Mouse (Mus musculus): Measurements from ENCODE around the gene Sugp1. TPM values are rescaled to one million over a fixed set of nuclear protein-coding genes. Genes with fewer than 3 reads are reported as not detected.

Sugp1 gene
- polyA plus RNA-seq, 1 experiment from 2014 or later = 55.7 TPM

DNA sequence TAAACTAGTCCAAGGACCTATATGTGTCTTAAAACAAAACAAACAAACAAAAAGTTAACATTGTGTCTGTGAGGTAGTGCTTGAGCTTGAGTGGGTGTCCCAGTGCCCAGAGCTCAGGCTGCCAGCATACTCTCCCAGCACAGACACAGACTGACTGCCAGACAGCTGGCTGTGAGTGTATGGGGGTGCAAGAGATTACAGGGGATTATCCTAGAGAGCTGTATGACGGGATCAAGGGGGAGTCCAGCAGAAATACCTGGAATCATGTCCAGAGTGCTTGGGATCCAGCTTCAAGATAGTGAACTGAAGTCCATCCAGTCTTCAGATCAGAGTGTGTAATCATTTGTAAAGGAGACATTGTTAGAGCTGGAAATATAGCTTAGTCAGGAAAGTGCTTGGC lies 15.1 kb downstream of the Sugp1 start:
- ATAC-seq (ENCODE audit: low FRiP score) = no peak
- H3K9me3 ChIP-seq = no peaks in the 10 kb centered on the region
- H3K4me2 ChIP-seq = no peak overlapping the region
- no peaks in the 10 kb centered on the region for H3K4me1 ChIP-seq
- H3K9ac ChIP-seq = no peak overlapping the region
- H3K36me3 ChIP-seq (replicated peaks) = peaks cover 87% of the 10 kb centered on the region
- 71% methylated on average over 1 of the region's 1 CpGs for WGBS
- H3K27ac ChIP-seq = no peak overlapping the region
- no peaks in the 10 kb centered on the region for H3K27me3 ChIP-seq
- H3K4me3 ChIP-seq (replicated peaks) = no peak overlapping the region

DNA sequence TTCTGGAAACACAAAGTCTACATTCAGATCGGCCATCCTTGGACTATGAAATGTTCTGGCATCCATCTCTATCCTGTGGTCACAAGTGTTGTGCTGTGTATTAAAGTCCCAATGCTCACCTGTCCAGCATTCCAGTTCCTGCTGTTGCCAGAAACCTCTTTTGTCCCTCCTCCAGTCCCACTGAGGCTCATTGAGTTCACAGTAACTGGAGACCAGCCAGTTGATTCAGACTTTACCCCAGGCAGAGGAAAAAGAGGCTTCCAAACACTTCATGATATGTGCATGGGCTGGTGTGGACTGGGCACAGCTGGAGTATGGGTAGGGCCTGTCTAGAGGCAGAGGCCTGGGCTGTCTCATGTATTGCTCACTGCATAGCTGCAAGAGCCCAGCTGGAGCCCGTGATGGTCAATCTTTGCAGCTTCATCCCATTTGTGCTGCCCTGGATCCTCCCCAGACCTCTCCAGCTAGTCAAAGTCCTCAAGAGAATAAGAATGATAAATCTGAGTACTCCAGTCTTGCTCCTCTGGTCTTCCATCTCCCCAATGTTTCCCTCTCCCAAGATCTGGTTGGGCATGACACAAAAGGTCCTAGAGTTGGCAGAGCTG lies 29.3 kb downstream of the Sugp1 start:
- ATAC-seq (ENCODE audit: low FRiP score) = no peak
- 90% methylated on average over 2 of the region's 2 CpGs for WGBS
- no peaks in the 10 kb centered on the region for H3K9me3 ChIP-seq
- H3K36me3 ChIP-seq (replicated peaks) = peaks cover 55% of the 10 kb centered on the region
- H3K4me2 ChIP-seq = no peak overlapping the region
- peaks cover 12% of the 10 kb centered on the region for H3K27me3 ChIP-seq
- no peak overlapping the region for H3K27ac ChIP-seq
- H3K4me3 ChIP-seq (replicated peaks) = no peak overlapping the region
- no peak overlapping the region for H3K9ac ChIP-seq
- 0 out of 2 replicates have a peak, but pooled peaks cover 7% of the 10 kb centered on the region for H3K4me1 ChIP-seq

DNA sequence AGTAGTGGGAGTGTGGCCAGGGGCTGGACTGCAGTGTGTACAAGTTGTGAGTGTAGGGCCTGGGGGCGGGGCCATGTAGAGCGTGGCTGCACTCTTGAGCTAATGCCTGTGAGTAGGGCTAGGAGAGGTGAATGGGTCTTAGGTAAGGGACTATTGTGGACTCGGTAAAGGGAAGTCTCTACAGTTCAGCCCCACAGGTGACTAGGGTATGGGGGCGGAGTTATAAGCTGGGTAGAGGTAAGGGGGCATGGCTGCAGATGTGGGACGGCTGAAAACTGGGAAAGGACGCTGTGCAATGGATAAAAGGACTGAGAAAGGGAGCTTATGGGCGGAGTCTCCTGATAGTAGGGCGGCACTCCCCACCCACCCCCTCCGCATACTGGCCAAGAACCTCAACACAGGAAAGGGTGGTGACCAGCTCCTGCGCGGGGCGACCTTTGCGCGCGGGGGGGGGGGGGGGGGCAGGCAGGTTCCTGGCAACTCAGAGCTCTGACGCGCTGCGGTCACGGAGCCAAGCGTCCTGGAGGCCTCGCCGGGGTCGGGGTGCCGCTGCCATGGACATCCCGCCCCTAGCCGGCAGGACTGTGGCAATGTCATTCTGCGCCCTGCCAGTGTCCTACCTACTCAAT lies 29.9 kb downstream of the Sugp1 start, which contains the start of gene Tm6sf2:
Gene Tm6sf2 (plus strand): TSS at position 484 of the 629 bp plus-strand sequence.
- no peak within 1 kb of the TSS for H3K4me3 ChIP-seq (replicated peaks)
- H3K4me1 ChIP-seq = 0 out of 2 replicates have a peak, but pooled peaks cover 7% of the 10 kb centered on the region
- H3K9me3 ChIP-seq = no peaks in the 10 kb centered on the region
- H3K27ac ChIP-seq = no peak within 1 kb of the TSS
- H3K9ac ChIP-seq = no peak within 1 kb of the TSS
- H3K36me3 ChIP-seq (replicated peaks) = peaks cover 49% of the 10 kb centered on the region
- peak within 1 kb of the TSS; percentile 19; the same call in 1 of the 2 replicates for H3K4me2 ChIP-seq
- H3K27me3 ChIP-seq = peaks cover 12% of the 10 kb centered on the region
- ATAC-seq (ENCODE audit: low FRiP score) = peak; percentile 46; the same call in 1 of the 2 replicates
- WGBS = 17% methylated on average over 21 of the region's 27 CpGs

DNA sequence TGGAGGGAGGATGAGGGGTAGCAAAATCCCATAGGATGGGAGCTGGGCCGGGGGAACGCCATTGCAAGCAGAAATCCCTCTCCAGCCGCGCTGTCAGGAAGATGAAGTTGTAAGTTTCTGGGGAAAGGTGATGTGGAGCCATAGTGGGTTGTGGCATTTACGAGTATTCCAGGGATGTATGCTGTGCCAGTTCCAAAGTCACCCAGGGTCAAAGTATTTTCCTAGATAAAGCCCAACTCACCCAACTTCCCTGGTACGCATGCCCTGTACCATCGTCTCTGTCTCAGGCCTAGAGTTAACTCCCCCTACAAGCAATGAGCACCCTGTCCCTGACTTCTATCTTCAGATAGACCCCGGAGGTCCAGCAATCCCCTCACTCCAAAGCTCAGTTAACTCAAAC lies 30.5 kb downstream of the Sugp1 start:
- WGBS = 61% methylated on average over 8 of the region's 8 CpGs
- Histone ChIP-seq H3K9ac (no peak overlapping the region), H3K9me3 (no peaks in the 10 kb centered on the region), H3K27ac (no peak overlapping the region), H3K4me2 (no peak overlapping the region), H3K4me1 (0 out of 2 replicates have a peak, but pooled peaks cover 7% of the 10 kb centered on the region), H3K27me3 (peaks cover 12% of the 10 kb centered on the region), H3K4me3 (replicated peaks) (no peak overlapping the region), H3K36me3 (replicated peaks) (peaks cover 43% of the 10 kb centered on the region)
- ATAC-seq (ENCODE audit: low FRiP score) = no peak

DNA sequence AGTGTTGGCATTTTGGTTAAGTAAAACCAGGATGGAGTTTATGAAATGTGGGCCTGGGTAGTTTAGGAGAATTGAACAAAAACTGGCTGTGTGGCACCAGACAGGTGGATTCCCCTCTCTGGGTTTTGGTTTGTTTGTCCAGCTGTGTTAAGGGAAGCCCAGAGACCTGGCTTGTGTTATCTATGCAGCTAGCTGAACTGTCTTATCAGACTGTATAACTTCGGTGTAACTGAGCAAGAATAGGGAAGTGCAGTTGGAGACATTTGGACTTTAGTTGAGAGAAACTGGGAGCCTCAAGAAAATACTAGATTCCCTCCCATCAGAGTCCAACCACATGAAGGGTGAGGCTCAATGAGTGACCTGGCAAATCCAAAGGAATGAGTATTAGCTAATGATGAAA lies 31.1 kb downstream of the Sugp1 start:
- H3K27me3 ChIP-seq = peaks cover 12% of the 10 kb centered on the region
- H3K36me3 ChIP-seq (replicated peaks) = peaks cover 38% of the 10 kb centered on the region
- H3K9ac ChIP-seq = no peak overlapping the region
- H3K4me1 ChIP-seq = 0 out of 2 replicates have a peak, but pooled peaks cover 7% of the 10 kb centered on the region
- no peak overlapping the region for H3K4me3 ChIP-seq (replicated peaks)
- 90% methylated on average over 1 of the region's 1 CpGs for WGBS
- ATAC-seq (ENCODE audit: low FRiP score) = no peak
- H3K9me3 ChIP-seq = no peaks in the 10 kb centered on the region
- no peak overlapping the region for H3K4me2 ChIP-seq
- no peak overlapping the region for H3K27ac ChIP-seq

DNA sequence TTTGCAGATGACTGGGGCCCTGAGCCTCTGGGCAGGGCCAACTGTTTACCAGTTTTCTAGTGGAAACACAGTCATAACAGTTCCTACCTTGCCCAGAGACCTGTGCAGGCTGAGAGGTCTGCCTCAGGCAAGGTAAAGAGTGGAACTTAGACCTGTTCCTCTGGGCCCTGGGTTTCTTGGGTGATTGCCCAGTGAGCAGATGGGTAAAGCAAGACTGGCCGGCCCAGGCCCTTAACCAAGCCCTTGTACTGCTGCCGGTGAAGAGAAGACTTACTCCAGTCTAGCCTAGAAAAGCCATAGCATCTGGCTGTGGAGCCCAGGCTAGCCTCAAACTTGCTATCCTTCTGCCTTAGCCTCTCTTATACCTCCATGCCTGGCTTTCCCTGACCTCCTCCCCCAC lies 39.4 kb downstream of the Sugp1 start:
- Histone ChIP-seq H3K4me3 (replicated peaks) (no peak overlapping the region), H3K9me3 (no peaks in the 10 kb centered on the region), H3K9ac (no peak overlapping the region), H3K27me3 (peaks cover 57% of the 10 kb centered on the region), H3K27ac (no peak overlapping the region), H3K4me2 (no peak overlapping the region), H3K36me3 (replicated peaks) (no peaks in the 10 kb centered on the region; the same call in 1 of the 2 replicates), H3K4me1 (peaks cover 22% of the 10 kb centered on the region)
- ATAC-seq (ENCODE audit: low FRiP score) = no peak
- WGBS = 94% methylated on average over 2 of the region's 2 CpGs

DNA sequence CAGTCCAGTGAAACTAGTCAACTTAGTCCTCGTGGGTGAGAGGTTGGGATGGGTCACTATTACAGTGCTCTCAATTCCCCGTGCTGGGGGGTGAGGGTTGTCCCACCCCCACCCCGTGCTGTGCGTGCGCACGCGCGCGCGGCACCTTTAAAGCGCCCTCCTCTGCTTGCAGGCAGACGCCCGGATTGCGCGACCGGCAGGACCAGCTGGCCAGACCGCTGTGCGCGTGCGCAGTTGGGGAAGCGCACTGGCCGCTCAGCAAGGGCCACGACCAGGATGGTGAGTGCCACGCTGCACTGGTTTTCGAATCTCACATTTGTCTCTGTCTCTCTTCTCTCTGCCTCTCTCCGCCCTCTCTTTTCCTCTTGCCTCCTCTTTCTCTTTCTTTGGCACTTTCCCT lies 40.7 kb downstream of the Sugp1 start, which contains the start of gene Hapln4:
Gene Hapln4 (plus strand): TSS at position 173 of the 400 bp plus-strand sequence.
- ATAC-seq (ENCODE audit: low FRiP score) = peak; percentile 9; the same call in 1 of the 2 replicates
- peak within 1 kb of the TSS; percentile 21; the same call in 1 of the 2 replicates for H3K9ac ChIP-seq
- no peaks in the 10 kb centered on the region; the same call in 1 of the 2 replicates for H3K36me3 ChIP-seq (replicated peaks)
- no peak within 1 kb of the TSS for H3K27ac ChIP-seq
- H3K4me2 ChIP-seq = peak within 1 kb of the TSS; percentile 69
- peak within 1 kb of the TSS; percentile 40 for H3K4me3 ChIP-seq (replicated peaks)
- H3K4me1 ChIP-seq = peaks cover 32% of the 10 kb centered on the region
- peaks cover 70% of the 10 kb centered on the region for H3K27me3 ChIP-seq
- under 1% methylated on average over 26 of the region's 26 CpGs for WGBS
- no peaks in the 10 kb centered on the region for H3K9me3 ChIP-seq

DNA sequence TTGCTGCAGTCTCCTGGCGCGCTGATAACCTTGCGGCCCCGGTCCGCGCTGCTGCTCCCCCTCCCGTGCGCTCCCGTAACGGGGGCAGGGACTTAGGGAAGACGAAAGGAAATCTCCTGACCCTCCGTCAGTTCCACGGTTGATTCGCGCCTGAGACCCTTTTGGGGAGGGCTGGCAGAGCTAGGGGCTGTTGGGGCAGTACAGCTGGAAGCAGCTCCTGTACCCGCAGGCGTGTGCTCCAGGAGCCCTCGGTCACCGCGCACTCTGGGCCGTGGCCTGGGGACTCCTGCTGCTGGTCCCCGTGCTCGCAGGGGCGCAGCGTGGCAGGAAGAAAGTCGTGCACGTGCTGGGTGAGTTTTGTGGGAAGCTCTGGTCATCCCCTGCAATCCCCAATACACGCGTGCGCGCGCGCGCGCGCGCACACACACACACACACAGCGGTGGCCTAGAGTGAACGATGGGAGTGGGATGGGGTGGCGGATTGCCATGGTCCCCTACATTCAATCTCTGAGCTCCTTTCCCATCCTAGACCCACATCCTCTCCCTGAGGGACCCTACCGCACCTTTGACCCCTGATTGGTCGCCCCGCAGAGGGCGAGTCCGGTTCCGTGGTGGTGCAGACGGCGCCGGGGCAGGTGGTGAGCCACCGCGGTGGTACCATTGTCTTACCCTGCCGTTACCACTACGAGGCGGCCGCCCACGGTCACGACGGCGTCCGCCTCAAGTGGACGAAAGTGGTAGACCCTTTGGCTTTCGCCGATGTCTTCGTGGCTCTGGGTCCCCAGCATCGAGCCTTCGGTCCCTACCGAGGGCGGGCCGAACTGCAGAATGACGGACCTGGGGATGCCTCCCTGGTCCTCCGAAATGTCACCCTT lies 41.8 kb downstream of the Sugp1 start:
- ATAC-seq (ENCODE audit: low FRiP score) = no peak
- Histone ChIP-seq H3K4me1 (peaks cover 39% of the 10 kb centered on the region), H3K4me3 (replicated peaks) (peak overlapping the region; percentile 40), H3K36me3 (replicated peaks) (no peaks in the 10 kb centered on the region), H3K27me3 (peaks cover 81% of the 10 kb centered on the region), H3K9ac (peak overlapping the region; percentile 21; the same call in 1 of the 2 replicates), H3K4me2 (peak overlapping the region; percentile 69), H3K9me3 (no peaks in the 10 kb centered on the region), H3K27ac (no peak overlapping the region)
- WGBS = under 1% methylated on average over 71 of the region's 71 CpGs

DNA sequence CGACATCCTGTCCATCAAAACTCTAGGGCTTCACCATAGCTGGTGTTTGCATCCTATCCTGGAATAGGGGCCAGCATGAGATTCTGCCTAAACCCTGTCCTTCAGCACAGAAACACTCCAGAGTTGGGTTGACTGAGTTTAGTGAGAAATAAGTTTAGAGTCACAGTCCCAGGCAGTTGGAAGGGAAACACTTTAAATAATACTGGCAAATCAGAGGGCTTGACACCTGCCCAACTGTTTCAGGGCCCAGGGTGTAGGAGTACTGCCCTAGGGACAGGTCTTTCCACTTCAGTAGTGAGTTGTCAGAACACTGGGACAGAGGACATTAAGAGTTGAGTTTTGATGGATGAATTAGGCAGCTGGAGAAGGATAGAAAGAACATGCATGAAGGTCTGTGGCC lies 43.5 kb downstream of the Sugp1 start:
- H3K9me3 ChIP-seq = no peaks in the 10 kb centered on the region
- no peak overlapping the region for H3K27ac ChIP-seq
- no peaks in the 10 kb centered on the region for H3K36me3 ChIP-seq (replicated peaks)
- ATAC-seq (ENCODE audit: low FRiP score) = no peak
- H3K4me3 ChIP-seq (replicated peaks) = no peak overlapping the region
- no peak overlapping the region for H3K4me2 ChIP-seq
- peaks cover 45% of the 10 kb centered on the region for H3K4me1 ChIP-seq
- H3K9ac ChIP-seq = no peak overlapping the region
- peaks cover 96% of the 10 kb centered on the region for H3K27me3 ChIP-seq
- 36% methylated on average over 1 of the region's 1 CpGs for whole genome bisulfite sequencing

DNA sequence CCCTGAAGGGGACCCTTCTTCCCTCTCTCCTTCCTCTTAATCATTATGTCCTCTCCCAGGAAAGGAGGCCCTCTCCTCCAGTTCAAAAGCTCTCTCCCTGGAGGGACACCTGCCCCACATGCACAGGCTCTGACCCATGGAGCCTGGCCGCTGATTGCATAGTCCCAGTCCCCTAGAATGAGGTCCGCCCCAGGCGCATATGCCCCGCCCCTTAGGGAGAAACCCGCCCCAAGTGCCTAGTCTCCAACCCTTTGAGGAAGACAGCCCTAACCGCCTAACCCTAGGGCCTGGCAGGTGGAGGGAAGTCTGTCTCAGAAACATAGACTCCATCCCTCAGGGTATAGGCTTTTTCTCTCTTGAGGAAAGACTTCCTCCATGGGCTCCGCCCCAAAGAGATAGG lies 44.6 kb downstream of the Sugp1 start:
- no peak overlapping the region for H3K4me2 ChIP-seq
- H3K4me1 ChIP-seq = peaks cover 45% of the 10 kb centered on the region
- H3K27me3 ChIP-seq = peaks cover 87% of the 10 kb centered on the region
- peak overlapping the region; percentile 44; the same call in 1 of the 2 replicates for H3K4me3 ChIP-seq (replicated peaks)
- H3K27ac ChIP-seq = no peak overlapping the region
- peak; percentile 5; the same call in 1 of the 2 replicates for ATAC-seq (ENCODE audit: low FRiP score)
- no peaks in the 10 kb centered on the region for H3K9me3 ChIP-seq
- WGBS = 7% methylated on average over 7 of the region's 7 CpGs
- no peak overlapping the region for H3K9ac ChIP-seq
- no peaks in the 10 kb centered on the region for H3K36me3 ChIP-seq (replicated peaks)

DNA sequence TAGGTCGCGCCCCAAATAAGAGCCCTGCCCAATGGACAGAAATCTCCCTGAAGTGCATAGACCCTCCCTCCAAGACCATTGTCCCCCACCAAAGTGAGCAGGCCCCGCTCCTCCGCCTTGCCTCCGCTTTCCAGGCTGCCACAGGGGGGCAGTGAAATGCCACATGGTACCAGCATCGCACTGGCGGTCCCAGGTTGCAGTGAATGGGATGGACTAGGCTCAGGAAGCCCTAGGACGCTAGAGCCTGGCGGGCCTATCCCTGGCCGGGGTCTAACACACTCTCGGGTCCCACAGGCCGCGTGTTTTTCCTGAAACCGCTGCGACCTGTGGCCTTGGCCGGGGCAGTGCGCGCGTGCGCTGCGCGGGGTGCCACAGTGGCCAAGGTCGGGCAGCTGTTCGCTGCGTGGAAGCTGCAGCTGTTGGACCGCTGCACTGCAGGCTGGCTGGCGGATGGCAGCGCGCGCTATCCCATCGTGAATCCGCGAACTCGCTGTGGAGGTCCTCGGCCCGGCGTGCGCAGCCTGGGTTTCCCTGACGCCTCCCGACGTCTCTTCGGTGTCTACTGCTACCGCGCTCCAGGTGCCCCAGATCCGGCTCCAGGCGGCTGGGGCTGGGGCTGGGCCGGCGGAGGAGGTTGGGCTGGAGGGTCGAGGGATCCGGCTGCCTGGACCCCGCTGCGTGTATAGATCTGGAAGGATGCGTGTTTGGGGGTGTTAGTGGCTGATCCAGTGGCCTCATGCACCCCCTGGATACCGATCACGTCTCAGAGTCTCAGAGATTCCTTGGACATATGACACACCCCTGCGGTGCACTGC lies 45.4 kb downstream of the Sugp1 start:
- H3K4me1 ChIP-seq = peaks cover 45% of the 10 kb centered on the region
- peak overlapping the region; percentile 85 for H3K4me2 ChIP-seq
- H3K27me3 ChIP-seq = peaks cover 80% of the 10 kb centered on the region
- H3K4me3 ChIP-seq (replicated peaks) = peak overlapping the region; percentile 44
- no peak overlapping the region for H3K27ac ChIP-seq
- WGBS = 2% methylated on average over 56 of the region's 56 CpGs
- peak; percentile 81 for ATAC-seq (ENCODE audit: low FRiP score)
- H3K9ac ChIP-seq = peak overlapping the region; percentile 56
- no peaks in the 10 kb centered on the region for H3K9me3 ChIP-seq
- no peaks in the 10 kb centered on the region for H3K36me3 ChIP-seq (replicated peaks)

All from forebrain, embryonic 12.5 days (tissue).